Mouse (Mus musculus): ENCODE data around the gene Sestd1.

Gene Sestd1

GRCm38 (mm10) chr2:77173821-77174220, 106.6 kb downstream of the Sestd1 start:
- DNase-seq (ENCODE audit: low read depth, low spot score): no peak

- DNase-seq (ENCODE audit: low read depth, low spot score): no peak
Measured at GRCm38 (mm10) chr2:77173366-77173765, 107.0 kb downstream of the Sestd1 start.

GRCm38 (mm10) chr2:77172241-77172671, 108.1 kb downstream of the Sestd1 start:
- no peak for DNase-seq (ENCODE audit: low read depth, low spot score)

- DNase-seq (ENCODE audit: low read depth, low spot score): no peak
Measured at GRCm38 (mm10) chr2:77171444-77172240, 108.8 kb downstream of the Sestd1 start.

GRCm38 (mm10) chr2:77170633-77171105, 109.7 kb downstream of the Sestd1 start, which contains the start of gene Ccdc141:
Gene Ccdc141 (minus strand): TSS chr2:77170636.
- DNase-seq (ENCODE audit: low read depth, low spot score): no peak

- no peak for DNase-seq (ENCODE audit: low read depth, low spot score)
Measured at GRCm38 (mm10) chr2:77169916-77170632, 110.3 kb downstream of the Sestd1 start.

- no peak for DNase-seq (ENCODE audit: low read depth, low spot score)
Measured at GRCm38 (mm10) chr2:77169218-77169617, 111.2 kb downstream of the Sestd1 start.

- no peak for DNase-seq (ENCODE audit: low read depth, low spot score)
Measured at GRCm38 (mm10) chr2:77168781-77169180, 111.6 kb downstream of the Sestd1 start.

- no peak for DNase-seq (ENCODE audit: low read depth, low spot score)
Measured at GRCm38 (mm10) chr2:77168081-77168685, 112.2 kb downstream of the Sestd1 start.

- DNase-seq (ENCODE audit: low read depth, low spot score): no peak
Measured at GRCm38 (mm10) chr2:77166366-77166765, 114.0 kb downstream of the Sestd1 start.

GRCm38 (mm10) chr2:77164662-77165061, 115.7 kb downstream of the Sestd1 start:
- DNase-seq (ENCODE audit: low read depth, low spot score): no peak

- DNase-seq (ENCODE audit: low read depth, low spot score): no peak
Measured at GRCm38 (mm10) chr2:77163381-77163780, 117.0 kb downstream of the Sestd1 start.

GRCm38 (mm10) chr2:77162135-77162534, 118.3 kb downstream of the Sestd1 start:
- no peak for DNase-seq (ENCODE audit: low read depth, low spot score)

- no peak for DNase-seq (ENCODE audit: low read depth, low spot score)
Measured at GRCm38 (mm10) chr2:77157546-77157945, 122.8 kb downstream of the Sestd1 start.

- DNase-seq (ENCODE audit: low read depth, low spot score): no peak
Measured at GRCm38 (mm10) chr2:77154080-77154479, 126.3 kb downstream of the Sestd1 start.

GRCm38 (mm10) chr2:77151255-77151654, 129.1 kb downstream of the Sestd1 start:
- no peak for DNase-seq (ENCODE audit: low read depth, low spot score)

- no peak for DNase-seq (ENCODE audit: low read depth, low spot score)
Measured at GRCm38 (mm10) chr2:77149576-77149975, 130.8 kb downstream of the Sestd1 start.

- DNase-seq (ENCODE audit: low read depth, low spot score): no peak
Measured at GRCm38 (mm10) chr2:77148215-77148614, 132.2 kb downstream of the Sestd1 start.

- DNase-seq (ENCODE audit: low read depth, low spot score): no peak
Measured at GRCm38 (mm10) chr2:77146968-77147367, 133.4 kb downstream of the Sestd1 start.

GRCm38 (mm10) chr2:77146291-77146690, 134.1 kb downstream of the Sestd1 start:
- no peak for DNase-seq (ENCODE audit: low read depth, low spot score)

GRCm38 (mm10) chr2:77143536-77143935, 136.9 kb downstream of the Sestd1 start:
- no peak for DNase-seq (ENCODE audit: low read depth, low spot score)

GRCm38 (mm10) chr2:77138879-77139278, 141.5 kb downstream of the Sestd1 start:
- no peak for DNase-seq (ENCODE audit: low read depth, low spot score)
